Mouse (Mus musculus): ENCODE results near the gene Cers1. TPM values are rescaled to one million over a fixed set of nuclear protein-coding genes. Genes with fewer than 3 reads are reported as not detected.

Gene Cers1
- polyA plus RNA-seq, 1 experiment from 2014 or later = 3.1 TPM

GRCm38 (mm10) chr8:70342007-70342406 is 26.4 kb downstream of the Cers1 start:
- Histone ChIP-seq H3K27ac (no peak overlapping the region), H3K9me3 (no peaks in the 10 kb centered on the region)

GRCm38 (mm10) chr8:70343076-70343475 is 27.5 kb downstream of the Cers1 start:
- H3K9me3 ChIP-seq = no peaks in the 10 kb centered on the region
- H3K27ac ChIP-seq = no peak overlapping the region
- 0 out of 2 replicates have a peak, but pooled peaks cover 3% of the 10 kb centered on the region for H3K4me1 ChIP-seq
- H3K27me3 ChIP-seq = no peaks in the 10 kb centered on the region
- peaks cover 69% of the 10 kb centered on the region for H3K36me3 ChIP-seq
- no peak overlapping the region for H3K9ac ChIP-seq
- no peak overlapping the region for H3K4me2 ChIP-seq
- 66% methylated on average over 7 of the region's 7 CpGs for WGBS
- no peak overlapping the region for H3K4me3 ChIP-seq
- ATAC-seq (ENCODE audit: borderline replicate concordance, extremely low read depth, low FRiP score, low TSS enrichment) = no peak

More at GRCm38 (mm10) chr8:70342007-70342406, 26.4 kb downstream of the Cers1 start:
- Histone ChIP-seq H3K36me3 (peaks cover 79% of the 10 kb centered on the region), H3K4me2 (no peak overlapping the region), H3K9ac (no peak overlapping the region), H3K4me3 (no peak overlapping the region), H3K4me1 (no peaks in the 10 kb centered on the region), H3K27me3 (no peaks in the 10 kb centered on the region)
- no peak for ATAC-seq (ENCODE audit: borderline replicate concordance, extremely low read depth, low FRiP score, low TSS enrichment)
- 81% methylated on average over 14 of the region's 14 CpGs for WGBS

- WGBS = 52% methylated on average over 6 of the region's 6 CpGs
- Histone ChIP-seq H3K4me3 (no peak overlapping the region), H3K4me1 (peaks cover 9% of the 10 kb centered on the region; the same call in 1 of the 2 replicates), H3K9me3 (no peaks in the 10 kb centered on the region), H3K9ac (no peak overlapping the region), H3K27me3 (no peaks in the 10 kb centered on the region), H3K4me2 (no peak overlapping the region), H3K27ac (no peak overlapping the region), H3K36me3 (peaks cover 69% of the 10 kb centered on the region)
- ATAC-seq (ENCODE audit: borderline replicate concordance, extremely low read depth, low FRiP score, low TSS enrichment) = no peak; the same call in 1 of the 2 replicates
Measured at GRCm38 (mm10) chr8:70343696-70344095, 28.1 kb downstream of the Cers1 start.

- Histone ChIP-seq H3K9me3 (no peaks in the 10 kb centered on the region), H3K36me3 (peaks cover 69% of the 10 kb centered on the region), H3K27ac (no peak overlapping the region), H3K4me1 (peaks cover 15% of the 10 kb centered on the region), H3K4me2 (no peak overlapping the region), H3K4me3 (no peak overlapping the region), H3K27me3 (no peaks in the 10 kb centered on the region), H3K9ac (no peak overlapping the region)
- whole genome bisulfite sequencing = 84% methylated on average over 2 of the region's 2 CpGs
- ATAC-seq (ENCODE audit: borderline replicate concordance, extremely low read depth, low FRiP score, low TSS enrichment) = no peak
Measured at GRCm38 (mm10) chr8:70344279-70344678, 28.7 kb downstream of the Cers1 start.

- Histone ChIP-seq H3K36me3 (peaks cover 39% of the 10 kb centered on the region), H3K27ac (no peak overlapping the region), H3K4me2 (no peak overlapping the region), H3K9ac (no peak overlapping the region), H3K4me3 (no peak overlapping the region), H3K4me1 (peaks cover 38% of the 10 kb centered on the region), H3K9me3 (no peaks in the 10 kb centered on the region), H3K27me3 (no peaks in the 10 kb centered on the region)
- ATAC-seq (ENCODE audit: borderline replicate concordance, extremely low read depth, low FRiP score, low TSS enrichment) = no peak
- WGBS = 74% methylated on average over 4 of the region's 4 CpGs
Measured at GRCm38 (mm10) chr8:70347443-70347842, 31.9 kb downstream of the Cers1 start.

- WGBS = 59% methylated on average over 1 of the region's 1 CpGs
- peaks cover 34% of the 10 kb centered on the region for H3K36me3 ChIP-seq
- H3K4me2 ChIP-seq = no peak overlapping the region
Measured at GRCm38 (mm10) chr8:70347860-70348420, 32.4 kb downstream of the Cers1 start.

GRCm38 (mm10) chr8:70351035-70351999 is 35.7 kb downstream of the Cers1 start:
- Histone ChIP-seq H3K9me3 (no peaks in the 10 kb centered on the region), H3K27me3 (no peaks in the 10 kb centered on the region), H3K9ac (peak overlapping the region; percentile 97), H3K4me1 (peaks cover 48% of the 10 kb centered on the region), H3K27ac (peak overlapping the region; percentile 21; the same call in 1 of the 2 replicates), H3K4me2 (peak overlapping the region; percentile 95), H3K36me3 (peaks cover 19% of the 10 kb centered on the region), H3K4me3 (peak overlapping the region; percentile 89)
- WGBS = 40% methylated on average over 15 of the region's 15 CpGs
- no peak for ATAC-seq (ENCODE audit: borderline replicate concordance, extremely low read depth, low FRiP score, low TSS enrichment)

More at GRCm38 (mm10) chr8:70347860-70348420, 32.4 kb downstream of the Cers1 start:
- H3K4me1 ChIP-seq = peaks cover 38% of the 10 kb centered on the region
- no peak overlapping the region for H3K4me3 ChIP-seq
- no peaks in the 10 kb centered on the region for H3K9me3 ChIP-seq
- no peak overlapping the region for H3K9ac ChIP-seq
- ATAC-seq (ENCODE audit: borderline replicate concordance, extremely low read depth, low FRiP score, low TSS enrichment) = no peak
- no peaks in the 10 kb centered on the region for H3K27me3 ChIP-seq
- H3K27ac ChIP-seq = no peak overlapping the region

- H3K9ac ChIP-seq = peak overlapping the region; percentile 97
- H3K27ac ChIP-seq = peak overlapping the region; percentile 94; the same call in 1 of the 2 replicates
- peaks cover 14% of the 10 kb centered on the region for H3K36me3 ChIP-seq
- H3K4me2 ChIP-seq = peak overlapping the region; percentile 95
- no peak for ATAC-seq (ENCODE audit: borderline replicate concordance, extremely low read depth, low FRiP score, low TSS enrichment)
- peaks cover 48% of the 10 kb centered on the region for H3K4me1 ChIP-seq
- no peaks in the 10 kb centered on the region for H3K27me3 ChIP-seq
- 10% methylated on average over 3 of the region's 3 CpGs for WGBS
- no peaks in the 10 kb centered on the region for H3K9me3 ChIP-seq
- peak overlapping the region; percentile 89 for H3K4me3 ChIP-seq
Measured at GRCm38 (mm10) chr8:70352000-70352384, 36.4 kb downstream of the Cers1 start.

GRCm38 (mm10) chr8:70352657-70353151 is 37.1 kb downstream of the Cers1 start:
- Histone ChIP-seq H3K9me3 (no peaks in the 10 kb centered on the region), H3K4me2 (peak overlapping the region; percentile 95), H3K4me3 (peak overlapping the region; percentile 89), H3K27ac (peak overlapping the region; percentile 94), H3K36me3 (peaks cover 14% of the 10 kb centered on the region), H3K27me3 (no peaks in the 10 kb centered on the region), H3K4me1 (peaks cover 47% of the 10 kb centered on the region), H3K9ac (peak overlapping the region; percentile 97)
- ATAC-seq (ENCODE audit: borderline replicate concordance, extremely low read depth, low FRiP score, low TSS enrichment) = peak; percentile 47
- under 1% methylated on average over 64 of the region's 64 CpGs for WGBS

- Histone ChIP-seq H3K27ac (peak within 1 kb of the TSS; percentile 94), H3K4me1 (peaks cover 43% of the 10 kb centered on the region), H3K9me3 (no peaks in the 10 kb centered on the region), H3K27me3 (no peaks in the 10 kb centered on the region), H3K9ac (peak within 1 kb of the TSS; percentile 97), H3K36me3 (peaks cover 11% of the 10 kb centered on the region), H3K4me3 (peak within 1 kb of the TSS; percentile 89), H3K4me2 (peak within 1 kb of the TSS; percentile 95)
- WGBS = under 1% methylated on average over 57 of the region's 69 CpGs
- peak; percentile 89 for ATAC-seq (ENCODE audit: borderline replicate concordance, extremely low read depth, low FRiP score, low TSS enrichment)
Measured at GRCm38 (mm10) chr8:70353194-70353817, 37.7 kb downstream of the Cers1 start, which contains the start of gene Upf1. TSS of gene Upf1 (minus strand) at chr8:70353278.

GRCm38 (mm10) chr8:70354004-70354403 is 38.4 kb downstream of the Cers1 start:
- Histone ChIP-seq H3K4me3 (peak overlapping the region; percentile 89), H3K4me1 (peaks cover 36% of the 10 kb centered on the region), H3K36me3 (peaks cover 4% of the 10 kb centered on the region), H3K9me3 (no peaks in the 10 kb centered on the region), H3K27ac (peak overlapping the region; percentile 59), H3K4me2 (peak overlapping the region; percentile 95), H3K9ac (peak overlapping the region; percentile 52), H3K27me3 (no peaks in the 10 kb centered on the region)
- WGBS = 58% methylated on average over 4 of the region's 4 CpGs
- no peak for ATAC-seq (ENCODE audit: borderline replicate concordance, extremely low read depth, low FRiP score, low TSS enrichment)

All from lung, embryonic 15.5 days (tissue).